Mouse (Mus musculus) stomach, embryonic 16.5 days (tissue): ENCODE results near the gene Bmpr2. TPM values are rescaled to one million over a fixed set of nuclear protein-coding genes. Genes with fewer than 3 reads are reported as not detected.

Source experiments
- ATAC-seq: fragments of 200-750 bp; cut with Nextera tagmentation; 2 replicates; pipeline ENCODE4 v1.8.0; 2017; ENCODE audit warnings: moderate number of reproducible peaks, moderate TSS enrichment; ENCODE audit not compliant: insufficient read depth, low FRiP score
- H3K27ac ChIP-seq: fragments of 300-500 bp; sonication (generic); 2 replicates; pipeline ENCODE4 v1.5.1; 2014; ENCODE audit warnings: low read length
- H3K27me3 ChIP-seq: fragments of 300-500 bp; sonication (generic); 2 replicates; pipeline ENCODE4 v1.6.1; 2014; ENCODE audit warnings: low read length, control low read depth, mixed read lengths; ENCODE audit not compliant: control insufficient read depth, insufficient read depth
- H3K36me3 ChIP-seq: fragments of 300-500 bp; sonication (generic); 2 replicates; pipeline ENCODE4 v1.6.1; 2014; ENCODE audit warnings: low read length; ENCODE audit not compliant: control insufficient read depth, insufficient read depth
- H3K4me1 ChIP-seq: fragments of 300-500 bp; sonication (generic); 2 replicates; pipeline ENCODE4 v1.6.1; 2014; ENCODE audit warnings: low read length, control low read depth, mixed read lengths; ENCODE audit not compliant: control insufficient read depth, insufficient read depth
- H3K4me2 ChIP-seq: fragments of 300-500 bp; sonication (generic); 2 replicates; pipeline ENCODE4 v1.6.1; 2014; ENCODE audit warnings: low read depth, low read length, mixed read lengths
- H3K4me3 ChIP-seq: fragments of 300-500 bp; sonication (generic); replicated peaks from 2 replicates; pipeline ENCODE4 v1.5.1; 2014; ENCODE audit warnings: mild to moderate bottlenecking, low read length
- H3K9ac ChIP-seq: fragments of 300-500 bp; sonication (generic); 2 replicates; pipeline ENCODE4 v1.6.1; 2014; ENCODE audit warnings: low read length
- H3K9me3 ChIP-seq: fragments of 300-500 bp; sonication (generic); replicated peaks from 2 replicates; pipeline ENCODE4 v1.6.1; 2016; ENCODE audit warnings: low read length, control low read depth; ENCODE audit not compliant: control insufficient read depth
- WGBS: fragments of 180-500 bp; shearing (Covaris S2); extraction: QIAGEN DNeasy Blood & Tissue Kit; methylation state at CpG from one replicate; pipeline ENCODE4 v1.1.7; 2014; 5-methylcytosine and 5-hydroxymethylcytosine counted together
- polyA plus RNA-seq: library from polyadenylated mRNA; unstranded; fragments of >200 nt; fragmentation: Nextera tagmentation; extraction: Ambion mirVana; gene quantifications from 2 replicates; pipeline ENCODE4 v1.2.1, GENCODE M21; 2015

Gene Bmpr2
- polyA plus RNA-seq, 1 experiment from 2014 or later: 7.9 TPM

GRCm38 (mm10) chr1:59912413-59913157 is 149.4 kb downstream of the Bmpr2 start, which contains the start of gene Fam117b:
Fam117b (plus strand) TSS chr1:59913006.
- ATAC-seq: peak; percentile 97
- Histone ChIP-seq H3K9ac (peak within 1 kb of the TSS; percentile 97), H3K4me1 (peaks cover 20% of the 10 kb centered on the region), H3K4me2 (peak within 1 kb of the TSS; percentile 74), H3K27ac (peak within 1 kb of the TSS; percentile 90), H3K36me3 (no peaks in the 10 kb centered on the region), H3K9me3 (no peaks in the 10 kb centered on the region), H3K4me3 (peak within 1 kb of the TSS; percentile 96), H3K27me3 (no peaks in the 10 kb centered on the region)
- WGBS: under 1% methylated on average over 70 of the region's 72 CpGs

DNA sequence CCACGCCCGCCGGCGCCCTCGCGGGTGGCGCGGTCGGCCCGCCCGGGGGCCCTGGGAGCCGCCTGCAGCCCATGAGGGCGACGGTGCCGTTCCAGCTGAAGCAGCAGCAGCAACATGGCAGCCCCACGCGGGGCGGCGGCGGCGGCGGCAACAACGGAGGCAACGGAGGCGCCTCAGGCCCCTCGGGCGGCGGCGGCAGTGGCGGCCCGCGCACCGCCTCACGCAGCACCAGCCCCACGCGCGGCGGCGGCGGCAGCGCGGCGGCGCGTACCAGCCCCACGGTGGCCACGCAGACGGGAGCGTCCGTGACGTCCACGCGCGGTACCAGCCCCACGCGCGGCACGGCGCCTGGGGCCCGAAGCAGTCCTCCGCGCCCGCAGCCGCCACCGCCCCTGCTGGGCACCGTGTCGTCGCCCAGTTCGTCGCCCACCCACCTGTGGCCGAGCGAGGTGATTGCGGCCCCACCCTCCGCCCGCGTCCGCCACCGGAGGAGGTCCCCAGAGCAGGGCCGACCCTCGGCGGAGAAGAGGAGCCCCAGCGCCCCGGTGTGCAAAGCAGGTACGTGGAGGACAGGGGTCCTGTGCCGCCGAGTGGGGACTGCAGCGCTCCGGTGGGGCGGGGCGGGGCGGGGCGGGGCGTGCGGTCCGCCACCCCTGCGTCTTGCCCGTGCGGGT is 150.1 kb downstream of the Bmpr2 start:
- peak; percentile 52 for ATAC-seq
- peak overlapping the region; percentile 96 for H3K4me3 ChIP-seq
- peak overlapping the region; percentile 90 for H3K27ac ChIP-seq
- H3K4me2 ChIP-seq: peak overlapping the region; percentile 74
- peaks cover 20% of the 10 kb centered on the region for H3K4me1 ChIP-seq
- H3K27me3 ChIP-seq: no peaks in the 10 kb centered on the region
- no peaks in the 10 kb centered on the region for H3K9me3 ChIP-seq
- H3K9ac ChIP-seq: peak overlapping the region; percentile 97
- H3K36me3 ChIP-seq: no peaks in the 10 kb centered on the region
- WGBS: under 1% methylated on average over 70 of the region's 98 CpGs

GRCm38 (mm10) chr1:59913869-59914225 is 150.6 kb downstream of the Bmpr2 start:
- Histone ChIP-seq H3K4me3 (peak overlapping the region; percentile 96), H3K27ac (peak overlapping the region; percentile 90), H3K36me3 (no peaks in the 10 kb centered on the region), H3K9ac (peak overlapping the region; percentile 97), H3K9me3 (no peaks in the 10 kb centered on the region), H3K4me1 (peaks cover 20% of the 10 kb centered on the region), H3K4me2 (peak overlapping the region; percentile 74), H3K27me3 (no peaks in the 10 kb centered on the region)
- WGBS: 2% methylated on average over 12 of the region's 12 CpGs
- no peak; the same call in 1 of the 2 replicates for ATAC-seq

DNA sequence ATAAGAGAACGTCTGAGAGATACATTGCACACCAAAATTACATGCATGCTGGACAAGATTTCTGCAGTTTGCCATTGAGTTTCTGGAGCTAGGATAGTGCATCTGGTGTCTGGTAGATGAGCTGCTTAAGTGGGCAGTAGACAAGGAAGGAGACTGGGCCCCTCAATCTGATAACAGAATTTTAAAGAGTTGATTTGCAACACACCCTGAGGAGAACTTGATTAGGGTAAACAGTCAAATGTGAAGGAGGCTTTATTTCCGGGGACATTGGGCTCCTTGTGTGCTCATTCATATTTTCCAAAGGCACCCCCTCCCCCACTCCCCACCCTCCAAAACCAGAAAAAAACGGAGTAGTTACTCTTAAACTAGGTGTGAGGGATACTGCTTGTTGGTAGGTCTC is 151.6 kb downstream of the Bmpr2 start:
- H3K4me3 ChIP-seq: peak overlapping the region; percentile 96
- no peaks in the 10 kb centered on the region for H3K36me3 ChIP-seq
- no peak overlapping the region for H3K27ac ChIP-seq
- no peak for ATAC-seq
- 42% methylated on average over 3 of the region's 3 CpGs for WGBS
- H3K27me3 ChIP-seq: no peaks in the 10 kb centered on the region
- peak overlapping the region; percentile 74 for H3K4me2 ChIP-seq
- no peaks in the 10 kb centered on the region for H3K9me3 ChIP-seq
- H3K4me1 ChIP-seq: peaks cover 20% of the 10 kb centered on the region
- H3K9ac ChIP-seq: no peak overlapping the region

DNA sequence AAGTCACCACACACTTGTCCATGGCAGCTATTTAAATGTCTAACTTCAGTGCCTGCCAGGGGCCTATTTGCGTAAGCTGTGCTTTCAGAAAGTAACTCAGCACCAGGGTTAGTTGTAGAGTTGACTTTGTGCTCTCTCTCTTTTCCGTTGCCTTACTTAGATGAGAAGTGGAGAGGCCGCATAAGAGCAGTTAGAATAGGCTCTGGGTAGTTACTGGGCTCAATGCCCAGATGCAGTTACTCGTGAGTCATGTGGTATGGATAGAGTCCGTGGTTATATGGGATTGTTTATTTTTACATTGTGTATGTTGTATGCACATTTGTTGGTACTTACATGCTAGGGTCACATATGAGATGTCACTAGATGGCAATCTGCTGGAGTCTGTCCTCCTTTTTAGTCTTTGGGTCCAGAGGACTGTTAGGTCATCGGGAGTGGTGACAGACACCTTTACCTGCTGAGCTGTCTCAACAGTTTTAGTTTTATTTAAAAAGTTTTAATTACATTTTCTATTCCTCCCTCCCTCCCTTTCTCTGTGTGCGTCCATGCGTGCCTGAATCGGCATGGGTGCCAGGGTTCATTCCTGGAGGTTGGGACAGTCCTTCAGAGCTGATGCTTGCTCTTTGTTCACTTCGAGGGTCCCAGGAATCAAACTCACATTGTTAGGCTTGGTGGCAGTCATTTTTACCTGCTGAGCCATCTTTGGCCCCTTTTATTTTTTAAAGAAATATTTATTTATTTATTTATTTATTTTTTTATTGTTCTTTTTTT is 152.8 kb downstream of the Bmpr2 start:
- Histone ChIP-seq H3K9me3 (no peaks in the 10 kb centered on the region), H3K27me3 (no peaks in the 10 kb centered on the region), H3K4me2 (no peak overlapping the region), H3K4me3 (no peak overlapping the region), H3K4me1 (peaks cover 20% of the 10 kb centered on the region), H3K27ac (0 out of 2 replicates have a peak overlapping the region, but pooled peaks have one; percentile 9), H3K9ac (no peak overlapping the region), H3K36me3 (no peaks in the 10 kb centered on the region)
- no peak for ATAC-seq
- WGBS: 59% methylated on average over 10 of the region's 10 CpGs

- no peaks in the 10 kb centered on the region for H3K27me3 ChIP-seq
- no peak overlapping the region for H3K9ac ChIP-seq
- no peak for ATAC-seq
- H3K9me3 ChIP-seq: 0 out of 2 replicates have a peak, but pooled peaks cover under 1% of the 10 kb centered on the region
- H3K4me3 ChIP-seq: no peak overlapping the region
- no peaks in the 10 kb centered on the region for H3K36me3 ChIP-seq
- H3K4me2 ChIP-seq: no peak overlapping the region
- peaks cover 20% of the 10 kb centered on the region for H3K4me1 ChIP-seq
- 61% methylated on average over 3 of the region's 3 CpGs for WGBS
- H3K27ac ChIP-seq: no peak overlapping the region
Observed at GRCm38 (mm10) chr1:59917401-59917800, 154.2 kb downstream of the Bmpr2 start.

GRCm38 (mm10) chr1:59918075-59918474 is 154.9 kb downstream of the Bmpr2 start:
- no peaks in the 10 kb centered on the region for H3K36me3 ChIP-seq
- H3K9ac ChIP-seq: no peak overlapping the region
- H3K4me2 ChIP-seq: no peak overlapping the region
- 0 out of 2 replicates have a peak, but pooled peaks cover 3% of the 10 kb centered on the region for H3K9me3 ChIP-seq
- H3K27ac ChIP-seq: no peak overlapping the region
- H3K4me3 ChIP-seq: no peak overlapping the region
- no peak for ATAC-seq
- peaks cover 20% of the 10 kb centered on the region for H3K4me1 ChIP-seq
- H3K27me3 ChIP-seq: no peaks in the 10 kb centered on the region

GRCm38 (mm10) chr1:59923201-59923600 is 160.0 kb downstream of the Bmpr2 start:
- no peak overlapping the region for H3K4me3 ChIP-seq
- H3K27me3 ChIP-seq: no peaks in the 10 kb centered on the region
- no peaks in the 10 kb centered on the region for H3K36me3 ChIP-seq
- no peak overlapping the region for H3K4me2 ChIP-seq
- 0 out of 2 replicates have a peak, but pooled peaks cover 3% of the 10 kb centered on the region for H3K9me3 ChIP-seq
- ATAC-seq: no peak
- H3K27ac ChIP-seq: 0 out of 2 replicates have a peak overlapping the region, but pooled peaks have one; percentile 16
- H3K4me1 ChIP-seq: no peaks in the 10 kb centered on the region
- 47% methylated on average over 1 of the region's 1 CpGs for WGBS
- no peak overlapping the region for H3K9ac ChIP-seq
